Mouse (Mus musculus) olfactory bulb, adult 2 months (tissue): ENCODE measurements around the gene Mcidas. TPM values are rescaled to one million over a fixed set of nuclear protein-coding genes. Genes with fewer than 3 reads are reported as not detected.
A peak's percentile ranks its signal among the peaks of the same experiment; 100 is the strongest.

Experiments
- H3K27ac ChIP-seq: fragments of 200-500 bp; 2 replicates; pipeline ENCODE4 v1.5.1; 2012; ENCODE audit warnings: low read depth, low read length; ENCODE audit not compliant: insufficient read depth
- H3K4me1 ChIP-seq: fragments of 200-500 bp; 2 replicates; pipeline ENCODE4 v1.6.1; 2012; ENCODE audit warnings: low read length; ENCODE audit not compliant: control insufficient read depth, insufficient read depth
- H3K4me3 ChIP-seq: fragments of 200-500 bp; 2 replicates; pipeline ENCODE4 v1.5.1; 2012; ENCODE audit warnings: mild to moderate bottlenecking, low read depth, low read length, moderate library complexity; ENCODE audit not compliant: insufficient read depth
- CTCF ChIP-seq: fragments of 200-500 bp; IDR thresholded peaks from 2 replicates; pipeline ENCODE4 v1.5.1; 2012; ENCODE audit warnings: low read depth, mild to moderate bottlenecking, low read length, moderate library complexity; ENCODE audit not compliant: insufficient read depth
- POLR2A ChIP-seq: fragments of 200-500 bp; IDR thresholded peaks from 2 replicates; pipeline ENCODE4 v1.6.1; 2012; ENCODE audit warnings: mild to moderate bottlenecking, low read depth, low read length, moderate library complexity; ENCODE audit not compliant: insufficient read depth
- WGBS: fragments of 180-500 bp; shearing (Covaris S2); methylation state at CpG from one replicate; pipeline ENCODE4 v1.1.7; 2018; 5-methylcytosine and 5-hydroxymethylcytosine counted together
- polyA plus RNA-seq: library from polyadenylated mRNA; stranded (reverse); fragments of >200 nt; gene quantifications from 2 replicates; pipeline ENCODE4 v1.2.4, GENCODE M21; 2012; ENCODE audit warnings: low replicate concordance; ENCODE audit not compliant: missing spikeins, insufficient read depth, insufficient read length

Gene Mcidas
- polyA plus RNA-seq, 1 experiment = not detected

- H3K27ac ChIP-seq = no peak overlapping the region
- WGBS = under 1% methylated on average over 7 of the region's 7 CpGs
- peak overlapping the region; percentile 62 for H3K4me3 ChIP-seq
- peaks cover 14% of the 10 kb centered on the region for H3K4me1 ChIP-seq
- TF ChIP-seq POLR2A = no peak
- TF ChIP-seq CTCF = no peak
Measured at GRCm38 (mm10) chr13:113031351-113031750, 37.7 kb downstream of the Mcidas start.

GRCm38 (mm10) chr13:113031792-113032571 is 38.3 kb downstream of the Mcidas start:
- TF ChIP-seq POLR2A = no peak
- TF ChIP-seq CTCF = no peak
- Histone ChIP-seq H3K27ac (no peak overlapping the region), H3K4me1 (peaks cover 14% of the 10 kb centered on the region), H3K4me3 (peak overlapping the region; percentile 62)
- 2% methylated on average over 40 of the region's 40 CpGs for WGBS

GRCm38 (mm10) chr13:113032831-113033230 is 39.2 kb downstream of the Mcidas start:
- no peak overlapping the region for H3K4me3 ChIP-seq
- no peak overlapping the region for H3K27ac ChIP-seq
- TF ChIP-seq CTCF (no peak), POLR2A (no peak)
- peaks cover 14% of the 10 kb centered on the region for H3K4me1 ChIP-seq

GRCm38 (mm10) chr13:113034271-113034886 is 40.7 kb downstream of the Mcidas start:
- peak overlapping the region; percentile 44 for H3K4me3 ChIP-seq
- TF ChIP-seq POLR2A (no peak), CTCF (no peak)
- no peak overlapping the region for H3K27ac ChIP-seq
- 11% methylated on average over 11 of the region's 11 CpGs for WGBS
- peaks cover 14% of the 10 kb centered on the region for H3K4me1 ChIP-seq

- H3K4me3 ChIP-seq = peak within 1 kb of the TSS; percentile 44
- TF ChIP-seq POLR2A (no peak), CTCF (no peak)
- peaks cover 18% of the 10 kb centered on the region for H3K4me1 ChIP-seq
- H3K27ac ChIP-seq = no peak within 1 kb of the TSS
- WGBS = under 1% methylated on average over 46 of the region's 46 CpGs
Measured at GRCm38 (mm10) chr13:113034950-113035421, 41.3 kb downstream of the Mcidas start, which contains the start of gene Cdc20b. Gene Cdc20b, plus strand, starts transcription at chr13:113035111.

GRCm38 (mm10) chr13:113035852-113036251 is 42.2 kb downstream of the Mcidas start:
- H3K4me1 ChIP-seq = peaks cover 20% of the 10 kb centered on the region
- TF ChIP-seq CTCF (no peak), POLR2A (no peak)
- WGBS = 1% methylated on average over 4 of the region's 4 CpGs
- H3K27ac ChIP-seq = no peak overlapping the region
- no peak overlapping the region for H3K4me3 ChIP-seq

GRCm38 (mm10) chr13:113044876-113045275 is 51.2 kb downstream of the Mcidas start:
- TF ChIP-seq CTCF (no peak), POLR2A (no peak)
- H3K4me3 ChIP-seq = no peak overlapping the region
- 84% methylated on average over 3 of the region's 3 CpGs for WGBS

GRCm38 (mm10) chr13:113045458-113046110 is 51.9 kb downstream of the Mcidas start:
- WGBS = 42% methylated on average over 18 of the region's 18 CpGs
- TF ChIP-seq CTCF (no peak), POLR2A (no peak)
- H3K4me3 ChIP-seq = peak overlapping the region; percentile 24; the same call in 1 of the 2 replicates
- no peak overlapping the region for H3K27ac ChIP-seq
- 0 out of 2 replicates have a peak, but pooled peaks cover 2% of the 10 kb centered on the region for H3K4me1 ChIP-seq

More at GRCm38 (mm10) chr13:113044876-113045275, 51.2 kb downstream of the Mcidas start:
- Histone ChIP-seq H3K4me1 (peaks cover 5% of the 10 kb centered on the region; the same call in 1 of the 2 replicates), H3K27ac (no peak overlapping the region)
